Mouse (Mus musculus) ovary, adult 18-20 months (tissue): ENCODE results near the gene Midn.

Experiments used
- DNase-seq: peaks from one replicate; pipeline ENCODE4 v3.0.0; 2022; ENCODE audit warnings: low spot score, mixed read lengths

The Midn gene

DNA sequence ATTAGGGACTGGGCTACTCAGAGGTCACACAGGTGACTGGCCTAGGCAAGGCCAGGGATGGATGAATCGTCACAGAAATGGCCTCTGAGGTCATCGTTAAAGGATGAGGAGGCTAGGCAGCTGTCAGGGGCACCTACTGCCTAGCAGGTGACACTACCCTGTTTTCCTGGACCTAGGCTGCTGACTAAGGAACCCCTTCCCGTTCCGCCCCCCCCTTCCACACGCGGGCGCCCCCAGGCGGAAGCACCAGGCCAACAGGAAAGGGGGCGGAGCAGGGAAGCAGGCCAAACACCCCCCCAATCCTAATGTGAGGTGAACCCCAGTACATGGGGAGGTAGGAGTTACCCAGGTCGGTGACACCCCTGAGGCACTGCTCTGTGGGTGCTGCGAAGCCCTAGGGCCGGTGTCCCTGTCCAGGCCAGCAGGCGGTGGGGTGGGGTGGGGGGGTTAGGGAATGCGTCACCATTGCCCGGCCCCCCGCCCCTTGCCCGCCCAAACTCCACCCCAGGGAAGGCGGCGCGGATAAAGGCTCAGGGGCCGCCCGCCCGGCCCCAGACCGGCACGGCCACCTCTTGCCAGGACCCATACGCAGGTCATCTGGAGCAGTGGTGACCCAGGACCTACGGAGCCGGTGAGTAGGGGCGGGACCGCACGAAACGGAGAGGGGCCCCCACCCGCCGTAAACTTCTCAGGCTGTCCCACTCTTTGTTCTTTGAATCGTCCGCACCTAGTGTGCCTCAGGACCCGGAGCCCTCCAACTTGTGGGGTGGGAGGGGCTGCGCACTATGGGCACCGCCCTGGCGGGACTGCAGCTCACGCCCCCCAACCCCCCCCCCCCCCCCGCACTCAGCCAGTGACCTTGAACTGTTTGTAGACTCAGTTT is at the start of gene Midn:
Gene Midn, plus strand, starts transcription at position 554 of the 883 bp plus-strand sequence.
- peak; percentile 80 for DNase-seq

DNA sequence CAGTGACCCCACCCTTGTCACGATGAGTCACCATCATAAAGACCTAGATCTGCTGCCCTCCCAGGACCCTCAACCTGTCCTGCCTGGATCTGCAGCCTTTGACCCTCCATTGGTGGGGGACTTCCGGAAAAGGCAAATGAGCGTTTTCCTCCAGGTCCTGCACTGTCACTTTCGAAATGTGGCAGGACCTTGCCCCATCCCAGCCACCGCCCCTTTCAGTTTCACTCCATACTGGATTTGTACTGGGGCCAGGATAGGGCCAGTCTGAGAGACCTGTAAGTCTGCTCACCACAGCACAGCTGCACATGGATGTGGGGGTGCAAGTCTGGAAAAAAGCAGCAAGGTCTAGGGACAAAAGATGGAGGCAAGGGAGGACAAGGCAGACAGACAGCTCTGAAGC is 49.4 kb upstream of the Midn start:
- no peak for DNase-seq

DNA sequence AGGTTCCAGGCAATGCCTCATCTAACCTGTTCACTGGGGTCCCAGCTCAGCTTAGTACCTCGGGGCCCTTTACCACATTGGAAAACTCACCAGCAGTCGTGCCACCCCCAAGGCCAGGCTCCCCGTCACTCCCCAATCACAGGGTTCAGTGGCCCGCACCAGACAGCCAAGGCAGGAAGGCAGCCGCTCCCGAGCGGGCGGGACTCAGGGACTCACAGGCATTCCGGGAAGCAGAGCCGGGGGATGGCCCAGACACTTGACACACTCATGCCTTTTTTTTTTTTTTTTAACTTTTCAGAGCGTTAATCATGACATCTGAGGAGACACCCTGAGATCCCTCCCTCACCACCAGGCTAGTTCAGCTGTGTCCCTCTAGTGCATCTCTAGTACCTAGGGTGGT is 47.1 kb upstream of the Midn start:
- DNase-seq: no peak

DNA sequence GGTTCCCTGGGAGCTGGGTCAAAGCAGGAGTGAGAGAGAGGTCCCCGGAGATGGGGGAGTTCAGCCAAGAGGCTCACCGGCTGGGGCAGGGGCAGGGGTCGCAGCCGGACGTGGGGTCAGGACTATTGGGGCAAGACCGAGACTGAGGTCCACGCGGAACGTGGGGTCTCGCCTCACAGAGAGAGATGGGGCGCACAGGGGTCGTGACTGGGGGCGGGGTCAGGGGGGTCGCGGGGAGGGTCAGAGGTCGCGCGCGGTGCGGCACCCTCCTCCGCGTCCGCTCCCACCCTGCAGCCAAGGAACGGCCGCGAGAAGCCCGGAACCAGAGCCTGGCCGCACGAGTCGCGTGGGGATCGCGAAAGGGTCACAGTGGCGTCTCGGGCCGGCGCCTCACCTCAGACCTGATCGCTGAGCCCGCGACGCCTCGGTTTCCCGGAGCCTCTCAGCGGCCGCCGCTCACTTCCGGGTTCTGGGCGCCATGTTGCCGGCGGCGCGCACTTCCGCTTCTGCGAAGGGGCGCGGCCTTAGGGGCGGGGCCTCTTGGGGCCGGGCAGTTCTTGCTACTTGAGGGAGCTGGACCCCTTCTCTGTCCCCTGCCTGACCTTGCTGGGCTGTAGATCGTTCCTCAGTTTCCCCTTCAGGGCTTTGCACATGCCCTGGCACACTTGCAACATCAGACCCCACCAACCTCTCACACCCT is 45.7 kb upstream of the Midn start:
- peak; percentile 76 for DNase-seq

DNA sequence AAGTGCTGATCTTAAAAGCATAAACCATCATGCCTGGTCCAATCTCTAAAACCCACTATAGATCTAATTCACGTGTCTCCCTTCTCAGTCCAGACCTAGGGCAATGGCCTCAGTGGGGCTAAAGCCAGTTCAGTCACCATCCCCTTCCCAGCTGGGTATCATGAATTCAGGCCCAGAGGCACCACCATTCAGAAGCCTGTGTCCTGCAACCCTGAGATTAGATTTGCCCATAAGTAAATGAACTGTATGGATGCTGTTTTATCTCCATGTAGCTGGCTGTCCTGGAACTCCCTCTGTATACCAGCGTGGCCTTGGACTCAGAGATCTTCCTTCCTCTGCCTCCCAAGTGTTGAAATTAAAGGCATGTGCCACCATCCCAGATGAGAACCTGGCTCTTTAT is 45.0 kb upstream of the Midn start:
- no peak for DNase-seq

DNA sequence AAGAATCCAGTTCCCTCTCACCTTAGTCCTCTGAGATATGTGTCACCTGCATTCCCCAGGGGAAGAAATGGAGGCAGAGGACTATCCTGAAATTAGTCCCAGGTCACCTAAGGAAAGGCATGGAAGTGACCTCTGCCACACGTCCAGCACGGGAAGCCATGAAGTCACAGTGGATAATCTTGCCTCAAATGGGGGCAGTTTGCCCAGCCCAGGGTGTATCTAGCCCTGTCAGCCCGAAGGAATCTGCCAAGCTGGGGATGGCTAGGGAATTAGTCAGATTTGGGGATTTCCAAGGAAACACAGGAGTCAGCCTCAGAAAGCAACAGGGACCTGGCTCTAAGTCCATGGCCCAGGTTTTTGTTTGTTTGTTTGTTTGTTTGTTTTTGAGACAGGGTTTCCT is 43.9 kb upstream of the Midn start:
- no peak for DNase-seq

DNA sequence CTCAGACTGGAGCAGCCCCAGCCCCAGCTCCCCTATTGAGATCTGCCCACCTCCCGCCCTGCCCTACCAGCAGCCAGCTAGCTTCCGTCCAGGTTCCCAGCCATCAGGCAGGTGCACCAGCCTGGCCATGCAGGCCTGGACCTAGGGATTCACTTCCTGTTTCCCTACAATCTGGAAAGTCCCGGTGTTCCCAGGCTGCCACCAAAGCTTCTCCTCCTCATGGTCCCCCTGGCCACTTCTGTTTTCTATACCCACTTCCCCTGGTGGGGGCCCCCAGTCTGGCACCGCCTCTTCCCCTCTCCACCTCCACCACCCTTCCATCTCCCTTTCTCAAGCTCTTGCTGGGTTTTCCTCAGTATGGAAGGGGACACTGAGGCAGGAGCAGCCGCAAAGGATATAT is 42.6 kb upstream of the Midn start, which contains the start of gene Sbno2:
Gene Sbno2, minus strand, starts transcription at position 112 of the 400 bp plus-strand sequence.
- DNase-seq: no peak

DNA sequence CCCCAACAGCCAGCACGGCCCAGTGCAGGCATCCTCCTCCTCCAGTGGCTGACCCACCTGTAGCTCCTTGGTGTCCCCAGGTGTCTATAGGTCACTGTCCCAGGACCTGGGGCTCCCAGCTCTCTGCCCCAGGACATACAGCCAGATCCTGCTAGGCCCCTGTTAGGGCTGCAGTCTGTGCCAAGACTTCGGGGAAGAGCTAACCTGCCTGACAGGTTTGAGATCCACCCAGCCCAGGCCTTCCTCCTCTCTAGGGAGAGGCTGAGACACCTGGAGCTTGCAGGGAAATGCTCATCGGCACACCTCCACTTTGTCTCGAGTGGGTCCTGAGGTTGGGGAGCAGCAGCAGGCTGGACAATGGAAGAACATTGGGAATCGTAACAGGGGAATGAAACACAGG is 42.1 kb upstream of the Midn start:
- no peak for DNase-seq

DNA sequence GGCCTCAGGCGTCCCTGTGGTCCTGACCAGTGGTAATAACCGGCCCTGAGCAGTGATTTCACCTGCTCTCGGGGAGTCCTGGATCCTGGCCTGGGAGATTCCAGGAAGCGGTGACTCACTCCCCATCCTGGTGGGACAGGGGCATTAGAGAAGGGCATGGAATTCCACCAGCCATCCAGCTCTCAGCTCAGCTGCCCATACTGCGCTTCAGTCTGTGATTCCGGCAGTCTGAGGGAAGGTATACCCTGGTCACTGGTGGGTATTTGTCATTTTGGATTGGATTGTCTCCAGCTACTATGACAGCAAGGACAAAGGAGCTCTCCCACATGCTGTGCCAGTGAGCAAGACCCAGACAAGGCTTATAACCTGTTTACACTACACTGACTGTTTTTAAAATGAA is 40.4 kb upstream of the Midn start:
- no peak for DNase-seq

DNA sequence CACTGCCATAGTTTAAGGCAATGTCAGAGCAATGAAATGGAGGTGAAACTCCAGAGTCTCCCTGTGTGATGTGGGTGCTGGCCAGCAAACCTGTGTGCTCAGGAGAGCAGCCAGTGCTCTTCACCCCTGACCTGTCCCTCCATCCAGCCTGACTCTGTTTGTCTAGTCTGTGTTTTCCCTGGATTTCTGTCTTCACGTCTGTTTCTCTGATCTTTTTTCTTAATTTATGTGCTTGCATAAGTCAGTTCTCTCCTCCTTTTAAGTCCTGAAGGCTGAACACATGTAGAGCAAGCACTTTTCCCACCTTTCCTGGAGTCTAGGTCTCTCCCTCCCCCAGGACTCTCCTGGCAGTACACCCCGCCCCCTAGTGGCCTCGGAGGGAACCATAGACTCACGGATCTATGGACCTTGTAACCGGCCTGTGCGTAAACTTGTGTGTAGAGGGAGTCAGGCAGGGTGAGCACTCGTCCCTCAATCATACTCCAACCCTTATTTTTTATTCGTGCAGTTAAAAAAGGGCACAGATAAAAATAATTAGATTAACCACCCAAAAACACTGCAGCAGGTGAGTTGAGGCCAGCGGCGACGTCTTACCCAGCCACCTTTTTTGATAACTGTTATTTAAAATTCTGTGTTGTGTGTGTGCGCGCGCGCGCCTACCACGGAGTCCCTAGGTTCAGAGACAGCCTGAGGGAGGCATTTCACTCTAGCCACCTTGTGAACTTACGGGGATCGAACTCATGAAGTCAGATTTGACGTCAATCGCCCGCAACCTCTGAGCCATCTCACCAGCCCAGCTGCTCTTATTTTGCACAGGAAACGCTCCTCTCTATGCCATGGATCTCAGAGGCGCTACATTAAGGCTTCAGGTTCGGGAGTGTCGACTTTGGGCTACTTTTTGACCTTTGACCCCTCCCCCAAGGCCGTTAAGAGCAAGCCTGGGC is 33.5 kb upstream of the Midn start:
- peak; percentile 82 for DNase-seq

DNA sequence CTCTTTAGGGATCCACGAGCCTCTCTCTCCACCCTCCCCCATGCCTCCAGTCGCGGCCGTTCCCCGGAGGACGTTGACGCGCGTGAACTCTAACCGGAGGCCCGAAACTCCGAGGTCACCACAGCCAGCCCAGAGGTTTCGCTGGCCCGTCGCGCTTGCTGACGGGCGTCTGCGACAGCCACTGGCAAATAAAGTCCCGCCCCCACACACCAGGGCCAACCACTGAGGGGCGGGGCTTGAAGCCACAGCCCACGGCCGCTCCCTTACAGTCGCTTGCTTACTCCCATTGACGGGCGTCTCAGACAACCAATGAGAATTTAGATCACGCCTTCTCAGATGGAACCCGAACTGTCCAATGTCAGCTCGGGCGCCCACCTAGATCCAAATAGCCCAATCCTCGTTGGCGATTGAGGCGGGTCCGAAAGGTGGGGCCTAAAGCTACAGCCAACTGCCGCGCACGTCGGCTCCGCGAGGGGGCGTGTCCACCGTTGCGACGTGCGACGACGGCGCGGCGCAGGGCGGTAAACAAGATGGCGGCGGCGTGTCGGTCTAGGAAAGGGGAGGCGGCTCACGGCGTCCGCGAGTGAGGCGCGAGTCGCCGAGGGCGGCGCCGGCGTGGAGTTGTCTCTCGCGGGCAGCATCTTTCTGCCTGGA is 32.7 kb upstream of the Midn start, which contains the start of gene Stk11:
Gene Stk11, plus strand, starts transcription at position 514 of the 654 bp plus-strand sequence.
- peak; percentile 100 for DNase-seq

DNA sequence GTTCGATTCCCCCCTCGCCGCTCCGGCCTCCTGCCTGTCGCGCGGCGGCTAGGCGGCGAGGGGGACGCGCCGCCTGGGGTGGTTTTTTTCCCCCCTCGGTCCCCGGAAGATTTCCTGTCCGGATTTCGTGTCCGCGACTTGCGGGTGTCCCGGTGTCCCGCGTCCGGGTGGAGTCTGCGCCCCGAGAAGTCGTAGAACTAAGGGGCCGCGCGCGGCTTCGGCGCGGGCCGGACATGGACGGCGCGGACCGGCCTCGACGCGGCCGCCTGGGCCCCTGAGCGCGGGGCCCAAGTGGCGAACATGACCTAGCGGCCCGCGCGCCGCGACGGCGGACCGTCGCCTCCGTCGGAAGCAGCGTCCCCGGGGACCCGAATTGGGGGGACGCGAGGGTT is 32.1 kb upstream of the Midn start:
- DNase-seq: no peak

DNA sequence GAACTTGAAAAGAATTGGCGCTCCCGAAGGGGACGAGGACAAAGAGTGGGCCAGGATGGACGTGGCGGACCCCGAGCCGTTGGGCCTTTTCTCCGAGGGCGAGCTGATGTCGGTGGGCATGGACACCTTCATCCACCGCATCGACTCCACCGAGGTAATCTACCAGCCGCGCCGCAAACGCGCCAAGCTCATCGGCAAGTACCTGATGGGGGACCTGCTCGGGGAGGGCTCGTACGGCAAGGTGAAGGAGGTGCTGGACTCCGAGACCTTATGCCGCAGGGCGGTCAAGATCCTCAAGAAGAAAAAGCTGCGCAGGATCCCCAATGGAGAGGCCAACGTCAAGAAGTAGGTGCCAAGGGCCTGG is 31.5 kb upstream of the Midn start:
- DNase-seq: no peak

DNA sequence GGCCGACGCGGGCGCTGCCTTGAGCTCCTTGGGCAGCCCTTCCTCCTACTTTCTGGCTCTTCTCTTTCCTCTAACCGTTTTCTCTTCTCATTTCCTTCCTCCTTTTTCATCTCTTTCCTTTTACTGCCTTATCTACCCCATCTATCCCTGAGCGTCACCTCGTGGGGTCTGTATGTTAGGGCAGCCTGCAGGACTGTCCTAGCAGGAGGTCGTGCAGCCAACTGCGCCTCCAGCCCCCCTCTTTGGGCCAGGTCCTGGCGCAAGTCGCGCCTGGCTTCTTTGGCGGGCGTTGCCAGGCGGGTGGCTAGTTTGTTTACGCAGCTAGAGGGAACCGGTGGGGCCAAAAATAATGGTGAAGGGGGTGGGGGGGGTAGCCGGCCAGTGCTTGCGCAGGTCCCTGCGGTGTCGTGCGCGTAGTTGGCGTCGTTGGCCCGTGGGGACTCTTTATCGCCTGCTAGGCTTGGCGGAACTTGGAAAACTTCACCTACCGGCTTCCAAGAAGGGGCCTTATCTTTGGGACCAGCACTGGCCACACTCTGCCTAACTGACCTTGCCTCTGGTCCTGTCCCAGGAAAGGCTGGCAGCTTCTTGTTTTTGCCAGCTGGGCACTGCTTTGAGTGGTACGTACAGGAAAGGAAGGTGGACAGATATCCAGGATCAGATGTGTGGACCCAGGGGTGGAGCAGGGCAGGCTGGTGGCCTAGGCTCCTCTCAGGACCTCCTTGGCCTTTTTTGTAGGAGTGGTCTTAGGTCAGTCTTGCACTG is 31.0 kb upstream of the Midn start:
- no peak for DNase-seq

DNA sequence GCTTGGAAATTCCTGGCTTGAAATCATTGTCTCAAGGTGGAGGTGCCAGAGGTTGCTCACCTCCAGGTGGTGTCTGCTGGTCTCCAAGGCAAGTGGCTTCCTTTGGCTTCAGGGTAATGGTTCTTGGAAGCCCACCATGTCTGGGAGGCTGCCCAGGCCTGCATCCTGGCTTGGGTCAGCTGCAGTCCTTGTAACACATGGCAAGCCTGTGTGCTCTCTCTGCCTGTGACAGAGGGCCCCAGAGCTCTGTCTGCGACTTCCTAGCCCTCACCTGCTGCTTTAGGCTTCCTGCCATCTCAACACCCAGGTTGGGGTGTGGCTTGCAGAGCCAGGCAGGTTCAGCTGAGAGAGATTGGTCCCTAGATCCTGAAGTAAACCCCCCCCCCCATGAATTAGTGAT is 30.3 kb upstream of the Midn start:
- DNase-seq: no peak

DNA sequence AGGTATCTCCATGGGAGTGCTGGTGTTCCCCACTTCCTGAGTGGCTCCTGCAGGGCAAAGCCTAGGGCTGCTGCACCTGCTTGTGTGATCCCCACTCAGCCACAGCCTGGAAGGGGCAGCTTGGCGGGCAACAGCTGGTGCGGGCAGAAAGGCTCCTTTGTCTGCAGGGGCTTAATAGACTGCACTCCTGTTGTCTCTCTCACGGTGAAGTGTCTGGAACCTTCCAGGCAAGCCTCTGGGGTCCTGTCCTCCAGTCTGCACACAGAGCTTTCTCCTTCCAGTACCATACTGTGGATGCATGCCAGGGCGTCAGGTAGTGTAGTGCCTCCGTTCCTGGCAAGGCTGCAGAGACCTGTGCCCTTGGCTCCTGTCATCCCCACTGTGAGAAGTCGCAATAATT is 29.5 kb upstream of the Midn start:
- DNase-seq: no peak

DNA sequence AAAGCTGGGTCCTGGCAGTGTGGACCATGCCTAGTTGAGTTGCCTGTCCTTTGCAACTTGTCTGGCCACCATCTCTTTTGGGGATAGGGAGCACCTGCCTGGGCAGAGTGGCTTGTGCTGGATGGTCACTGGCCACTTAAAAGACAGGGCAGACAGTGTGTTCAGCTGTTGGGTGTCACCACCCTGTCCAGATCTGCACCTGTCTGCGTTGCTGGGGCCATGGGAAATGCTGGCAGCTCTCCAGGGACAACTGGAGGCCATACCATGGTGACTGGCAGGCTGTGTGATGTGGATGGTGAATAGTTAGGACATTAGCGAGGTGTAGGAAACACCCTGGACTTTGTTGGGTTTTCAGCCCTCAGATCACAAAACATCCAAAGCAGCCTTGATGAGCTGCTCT is 27.9 kb upstream of the Midn start:
- no peak for DNase-seq

DNA sequence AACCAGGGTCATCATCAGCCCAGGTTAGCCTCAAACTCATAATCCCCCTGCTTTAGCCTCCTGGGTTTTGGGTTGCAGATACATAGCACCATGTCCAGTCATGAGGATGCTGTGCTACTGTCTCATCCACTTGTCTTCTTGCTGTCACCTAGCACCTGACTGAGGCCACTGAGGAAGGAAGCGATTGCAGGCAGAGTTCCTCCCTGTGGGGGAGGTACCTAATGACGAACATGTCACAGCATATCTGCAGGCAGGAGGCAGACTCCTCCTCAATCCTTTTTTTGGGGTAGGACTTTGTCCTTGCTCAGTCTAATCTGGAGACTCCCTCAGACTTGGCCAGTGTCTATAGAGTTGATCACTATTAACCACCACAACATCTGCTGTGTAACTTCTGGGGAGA is 26.4 kb upstream of the Midn start:
- DNase-seq: no peak

DNA sequence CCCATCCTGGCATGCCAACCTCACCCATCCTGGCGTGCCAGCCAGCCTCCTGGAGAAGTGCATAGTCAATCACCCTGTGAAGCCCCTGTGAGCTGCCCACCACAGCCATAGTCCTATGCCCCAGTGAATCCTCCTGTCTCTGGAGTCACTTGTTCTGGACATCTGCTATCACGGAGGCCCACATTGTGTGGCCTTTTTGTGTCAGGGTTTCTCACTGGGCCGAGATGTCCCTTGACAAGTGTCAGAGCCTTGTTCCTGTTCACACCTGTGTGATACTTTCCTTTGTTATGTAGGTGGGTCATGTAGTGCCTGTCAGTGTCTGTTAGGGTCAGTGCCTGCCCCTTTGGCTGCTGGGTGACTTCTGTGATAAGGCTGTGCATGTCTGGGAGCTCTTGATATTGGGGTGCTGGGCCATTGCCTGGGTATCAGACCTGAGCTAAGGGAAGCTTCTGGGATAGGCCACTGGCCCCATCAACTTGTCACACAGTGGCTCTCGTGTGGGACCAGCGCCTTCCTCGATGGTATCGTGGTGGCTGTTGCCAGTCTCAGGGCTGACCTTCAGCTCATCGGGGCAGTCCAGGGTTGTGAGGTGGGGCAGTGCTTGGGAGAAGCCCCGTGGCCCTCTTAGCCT is 24.0 kb upstream of the Midn start:
- no peak for DNase-seq

DNA sequence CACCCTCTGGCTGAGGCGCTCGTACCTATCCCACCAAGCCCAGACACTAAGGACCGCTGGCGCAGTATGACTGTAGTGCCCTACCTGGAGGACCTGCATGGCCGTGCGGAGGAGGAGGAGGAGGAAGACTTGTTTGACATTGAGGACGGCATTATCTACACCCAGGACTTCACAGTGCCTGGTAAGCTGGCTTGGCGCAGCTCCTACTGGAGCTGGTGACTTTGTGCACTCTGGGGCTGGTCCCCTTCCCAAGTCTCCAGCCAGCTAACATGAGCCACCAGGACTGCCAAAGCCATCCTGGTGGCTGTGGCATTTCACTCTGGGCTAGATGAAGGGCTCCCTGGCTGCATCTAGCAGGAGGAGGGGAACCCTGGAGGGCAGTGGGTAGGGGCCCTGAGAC is 20.2 kb upstream of the Midn start:
- DNase-seq: no peak

DNA sequence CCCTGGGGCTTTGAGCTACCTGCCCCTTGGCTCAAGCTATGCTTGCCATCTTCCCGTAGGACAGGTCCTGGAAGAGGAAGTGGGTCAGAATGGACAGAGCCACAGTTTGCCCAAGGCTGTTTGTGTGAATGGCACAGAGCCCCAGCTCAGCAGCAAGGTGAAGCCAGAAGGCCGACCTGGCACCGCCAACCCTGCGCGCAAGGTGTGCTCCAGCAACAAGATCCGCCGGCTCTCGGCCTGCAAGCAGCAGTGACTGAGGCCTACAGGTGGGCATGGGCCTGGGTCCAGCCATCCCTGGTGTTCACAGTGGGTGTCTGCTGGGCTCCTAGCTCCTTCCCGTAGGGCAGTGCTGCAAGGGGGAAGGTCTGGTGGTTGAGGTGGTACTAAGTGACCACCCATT is 18.2 kb upstream of the Midn start:
- no peak for DNase-seq
